Mouse (Mus musculus): ENCODE data around the gene C1ql4. TPM values are rescaled to one million over a fixed set of nuclear protein-coding genes. Genes with fewer than 3 reads are reported as not detected.

Gene C1ql4
- polyA plus RNA-seq (2015; fragmentation: Nextera tagmentation; extraction: Ambion mirVana): not detected in 2 replicates

- Histone ChIP-seq H3K4me1 (replicated peaks) (peaks cover 33% of the 10 kb centered on the region), H3K36me3 (peaks cover 7% of the 10 kb centered on the region), H3K9ac (no peak within 1 kb of the TSS), H3K4me2 (peak within 1 kb of the TSS; percentile 44), H3K9me3 (replicated peaks) (no peaks in the 10 kb centered on the region), H3K4me3 (replicated peaks) (peak within 1 kb of the TSS; percentile 25), H3K27me3 (peaks cover 95% of the 10 kb centered on the region), H3K27ac (no peak within 1 kb of the TSS)
- 13% methylated on average over 57 of the region's 60 CpGs for WGBS (ENCODE audit: insufficient replicate concordance)
- DNase-seq (peak; percentile 26), ATAC-seq (ENCODE audit: low read depth) (no peak)
Measured at GRCm38 (mm10) chr15:99087253-99088075, at the start of gene C1ql4. TSS of gene C1ql4 (minus strand) at chr15:99087817.

- H3K36me3 ChIP-seq: no peaks in the 10 kb centered on the region; the same call in 1 of the 2 replicates
- ATAC-seq (ENCODE audit: low read depth): no peak
- H3K4me2 ChIP-seq: no peak overlapping the region
- peaks cover 42% of the 10 kb centered on the region for H3K4me1 ChIP-seq (replicated peaks)
- no peak for DNase-seq
- peaks cover 17% of the 10 kb centered on the region; the same call in 1 of the 2 replicates for H3K27me3 ChIP-seq
- H3K9me3 ChIP-seq (replicated peaks): no peaks in the 10 kb centered on the region
- no peak overlapping the region; the same call in 1 of the 2 replicates for H3K27ac ChIP-seq
- H3K4me3 ChIP-seq (replicated peaks): no peak overlapping the region
- WGBS (ENCODE audit: insufficient replicate concordance): 59% methylated on average over 22 of the region's 22 CpGs
- no peak overlapping the region for H3K9ac ChIP-seq
Measured at GRCm38 (mm10) chr15:99129956-99130910, 42.6 kb upstream of the C1ql4 start.

- Histone ChIP-seq H3K27me3 (peaks cover 23% of the 10 kb centered on the region), H3K4me2 (no peak overlapping the region), H3K9ac (no peak overlapping the region), H3K4me3 (replicated peaks) (no peak overlapping the region), H3K4me1 (replicated peaks) (peaks cover 42% of the 10 kb centered on the region), H3K9me3 (replicated peaks) (no peaks in the 10 kb centered on the region), H3K27ac (no peak overlapping the region), H3K36me3 (no peaks in the 10 kb centered on the region; the same call in 1 of the 2 replicates)
- ATAC-seq (ENCODE audit: low read depth) (no peak), DNase-seq (no peak)
- WGBS (ENCODE audit: insufficient replicate concordance): 82% methylated on average over 11 of the region's 11 CpGs
Measured at GRCm38 (mm10) chr15:99129441-99129840, 41.8 kb upstream of the C1ql4 start.

- Histone ChIP-seq H3K27me3 (peaks cover 23% of the 10 kb centered on the region), H3K4me3 (replicated peaks) (no peak overlapping the region), H3K4me1 (replicated peaks) (peaks cover 50% of the 10 kb centered on the region), H3K36me3 (no peaks in the 10 kb centered on the region; the same call in 1 of the 2 replicates), H3K9ac (no peak overlapping the region), H3K27ac (no peak overlapping the region), H3K4me2 (peak overlapping the region; percentile 81), H3K9me3 (replicated peaks) (no peaks in the 10 kb centered on the region)
- no peak for DNase-seq
- 43% methylated on average over 6 of the region's 6 CpGs for WGBS (ENCODE audit: insufficient replicate concordance)
- ATAC-seq (ENCODE audit: low read depth): no peak
Measured at GRCm38 (mm10) chr15:99127851-99128522, 40.4 kb upstream of the C1ql4 start.

GRCm38 (mm10) chr15:99126816-99127365 lies 39.3 kb upstream of the C1ql4 start:
- no peak for DNase-seq
- ATAC-seq (ENCODE audit: low read depth): peak; percentile 24; the same call in 1 of the 2 replicates
- peak overlapping the region; percentile 74 for H3K27ac ChIP-seq

GRCm38 (mm10) chr15:99126081-99126815 lies 38.6 kb upstream of the C1ql4 start:
- peak overlapping the region; percentile 81 for H3K9ac ChIP-seq
- H3K4me3 ChIP-seq (replicated peaks): peak overlapping the region; percentile 71
- ATAC-seq (ENCODE audit: low read depth) (peak; percentile 72), DNase-seq (peak; percentile 38)
- H3K27ac ChIP-seq: peak overlapping the region; percentile 74
- H3K9me3 ChIP-seq (replicated peaks): no peaks in the 10 kb centered on the region
- H3K27me3 ChIP-seq: peaks cover 28% of the 10 kb centered on the region
- under 1% methylated on average over 115 of the region's 115 CpGs for WGBS (ENCODE audit: insufficient replicate concordance)
- no peaks in the 10 kb centered on the region for H3K36me3 ChIP-seq
- peak overlapping the region; percentile 81 for H3K4me2 ChIP-seq
- H3K4me1 ChIP-seq (replicated peaks): peaks cover 50% of the 10 kb centered on the region

More at GRCm38 (mm10) chr15:99126816-99127365, 39.3 kb upstream of the C1ql4 start:
- H3K4me2 ChIP-seq: peak overlapping the region; percentile 81
- no peaks in the 10 kb centered on the region; the same call in 1 of the 2 replicates for H3K36me3 ChIP-seq
- 1% methylated on average over 33 of the region's 35 CpGs for WGBS (ENCODE audit: insufficient replicate concordance)
- peak overlapping the region; percentile 81 for H3K9ac ChIP-seq
- peaks cover 50% of the 10 kb centered on the region for H3K4me1 ChIP-seq (replicated peaks)
- peak overlapping the region; percentile 71 for H3K4me3 ChIP-seq (replicated peaks)
- H3K9me3 ChIP-seq (replicated peaks): no peaks in the 10 kb centered on the region
- peaks cover 23% of the 10 kb centered on the region for H3K27me3 ChIP-seq

GRCm38 (mm10) chr15:99125711-99126080 lies 38.1 kb upstream of the C1ql4 start, which contains the start of gene Spats2:
TSS of gene Spats2 (plus strand) at chr15:99125916.
- peak within 1 kb of the TSS; percentile 81 for H3K9ac ChIP-seq
- no peaks in the 10 kb centered on the region for H3K9me3 ChIP-seq (replicated peaks)
- peak within 1 kb of the TSS; percentile 74 for H3K27ac ChIP-seq
- 2% methylated on average over 12 of the region's 12 CpGs for WGBS (ENCODE audit: insufficient replicate concordance)
- H3K36me3 ChIP-seq: no peaks in the 10 kb centered on the region
- H3K27me3 ChIP-seq: peaks cover 28% of the 10 kb centered on the region
- DNase-seq (no peak), ATAC-seq (ENCODE audit: low read depth) (no peak)
- peaks cover 52% of the 10 kb centered on the region for H3K4me1 ChIP-seq (replicated peaks)
- H3K4me3 ChIP-seq (replicated peaks): peak within 1 kb of the TSS; percentile 71
- peak within 1 kb of the TSS; percentile 81 for H3K4me2 ChIP-seq

- H3K4me2 ChIP-seq: no peak overlapping the region
- no peak overlapping the region for H3K27ac ChIP-seq
- ATAC-seq (ENCODE audit: low read depth) (no peak), DNase-seq (no peak)
- no peaks in the 10 kb centered on the region for H3K9me3 ChIP-seq (replicated peaks)
- H3K36me3 ChIP-seq: no peaks in the 10 kb centered on the region
- H3K4me1 ChIP-seq (replicated peaks): peaks cover 29% of the 10 kb centered on the region
- H3K27me3 ChIP-seq: peaks cover 28% of the 10 kb centered on the region
- H3K4me3 ChIP-seq (replicated peaks): no peak overlapping the region
- H3K9ac ChIP-seq: no peak overlapping the region
- WGBS (ENCODE audit: insufficient replicate concordance): 48% methylated on average over 2 of the region's 2 CpGs
Measured at GRCm38 (mm10) chr15:99122642-99123041, 35.0 kb upstream of the C1ql4 start.

GRCm38 (mm10) chr15:99120814-99121213 lies 33.2 kb upstream of the C1ql4 start:
- H3K27ac ChIP-seq: no peak overlapping the region
- H3K4me3 ChIP-seq (replicated peaks): no peak overlapping the region
- no peak overlapping the region for H3K4me2 ChIP-seq
- no peak overlapping the region for H3K9ac ChIP-seq
- H3K27me3 ChIP-seq: peaks cover 17% of the 10 kb centered on the region
- WGBS (ENCODE audit: insufficient replicate concordance): 8% methylated on average over 11 of the region's 11 CpGs
- no peaks in the 10 kb centered on the region for H3K36me3 ChIP-seq
- H3K4me1 ChIP-seq (replicated peaks): peaks cover 23% of the 10 kb centered on the region
- no peaks in the 10 kb centered on the region for H3K9me3 ChIP-seq (replicated peaks)
- DNase-seq: no peak
- ATAC-seq (ENCODE audit: low read depth): no peak

- Histone ChIP-seq H3K27me3 (0 out of 2 replicates have a peak, but pooled peaks cover 3% of the 10 kb centered on the region), H3K27ac (no peak overlapping the region), H3K9ac (no peak overlapping the region), H3K4me1 (replicated peaks) (peaks cover 24% of the 10 kb centered on the region), H3K4me2 (no peak overlapping the region), H3K4me3 (replicated peaks) (no peak overlapping the region), H3K36me3 (no peaks in the 10 kb centered on the region), H3K9me3 (replicated peaks) (no peaks in the 10 kb centered on the region)
- ATAC-seq (ENCODE audit: low read depth): peak; percentile 51; the same call in 1 of the 2 replicates
- WGBS (ENCODE audit: insufficient replicate concordance): 31% methylated on average over 11 of the region's 11 CpGs
- no peak for DNase-seq
Measured at GRCm38 (mm10) chr15:99116539-99116938, 28.9 kb upstream of the C1ql4 start.

Data from liver, embryonic 13.5 days (tissue).